Mouse (Mus musculus) kidney, postnatal 0 days (tissue): ENCODE measurements around the gene Eif4a2. TPM values are rescaled to one million over a fixed set of nuclear protein-coding genes. Genes with fewer than 3 reads are reported as not detected.
"Not testable (repeated sequence)": the region's sequence is repeated elsewhere in the genome, so short reads cannot be mapped to it uniquely, and the experiment has no call there.

Experiments
- ATAC-seq: fragments of 200-750 bp; cut with Nextera tagmentation; replicated peaks from 2 replicates; pipeline ENCODE4 v1.8.0; 2017; ENCODE audit warnings: low read depth, moderate number of reproducible peaks, moderate TSS enrichment, moderate library complexity; ENCODE audit not compliant: low FRiP score
- DNase-seq: peaks from one replicate; pipeline ENCODE4 v3.0.0-alpha.2; 2016; ENCODE audit warnings: low spot score
- H3K27ac ChIP-seq: fragments of 300-500 bp; sonication (generic); 2 replicates; pipeline ENCODE4 v1.5.1; 2014; ENCODE audit warnings: mild to moderate bottlenecking
- H3K27me3 ChIP-seq: fragments of 300-500 bp; sonication (generic); 2 replicates; pipeline ENCODE4 v1.6.1; 2014; ENCODE audit warnings: low read length, mixed read lengths; ENCODE audit not compliant: insufficient read depth
- H3K36me3 ChIP-seq: fragments of 300-500 bp; sonication (generic); 2 replicates; pipeline ENCODE4 v1.6.1; 2014; ENCODE audit warnings: low read length, mixed read lengths; ENCODE audit not compliant: insufficient read depth
- H3K4me1 ChIP-seq: fragments of 300-500 bp; sonication (generic); replicated peaks from 2 replicates; pipeline ENCODE4 v1.6.1; 2014; ENCODE audit warnings: antibody characterized with exemption, low read length, mixed read lengths; ENCODE audit not compliant: insufficient read depth
- H3K4me2 ChIP-seq: fragments of 300-500 bp; sonication (generic); 2 replicates; pipeline ENCODE4 v1.6.1; 2014; ENCODE audit warnings: mild to moderate bottlenecking, low read length, moderate library complexity, mixed read lengths
- H3K4me3 ChIP-seq: fragments of 300-500 bp; sonication (generic); replicated peaks from 2 replicates; pipeline ENCODE4 v1.5.1; 2014; ENCODE audit warnings: low read depth, low read length
- H3K9ac ChIP-seq: fragments of 300-500 bp; sonication (generic); 2 replicates; pipeline ENCODE4 v1.6.1; 2014; ENCODE audit warnings: low read depth, low read length
- H3K9me3 ChIP-seq: fragments of 300-500 bp; sonication (generic); replicated peaks from 2 replicates; pipeline ENCODE4 v1.6.1; 2016; ENCODE audit warnings: low read length, inconsistent platforms, mixed read lengths
- CTCF ChIP-seq: IDR thresholded peaks from 2 replicates; pipeline ENCODE4 v1.5.1; 2016; ENCODE audit warnings: antibody characterized with exemption, low read depth, mild to moderate bottlenecking, moderate library complexity
- WGBS: fragments of 180-500 bp; shearing (Covaris S2); extraction: QIAGEN DNeasy Blood & Tissue Kit; methylation state at CpG from one replicate; pipeline ENCODE4 v1.1.7; 2014; 5-methylcytosine and 5-hydroxymethylcytosine counted together
- polyA plus RNA-seq: library from polyadenylated mRNA; unstranded; fragments of >200 nt; fragmentation: Nextera tagmentation; extraction: Ambion mirVana; gene quantifications from 2 replicates; pipeline ENCODE4 v1.2.1, GENCODE M21; 2015

The Eif4a2 gene
- polyA plus RNA-seq, 1 experiment from 2014 or later: 193 TPM

- not testable (repeated sequence) for H3K27ac ChIP-seq, H3K4me3 ChIP-seq, H3K27me3 ChIP-seq, H3K4me1 ChIP-seq, ATAC-seq, H3K9ac ChIP-seq, H3K36me3 ChIP-seq, H3K4me2 ChIP-seq, H3K9me3 ChIP-seq
- TF ChIP-seq CTCF: peak; percentile 68
- DNase-seq: peak; percentile 76
- WGBS: 41% methylated on average over 4 of the region's 4 CpGs
Measured at GRCm38 (mm10) chr16:23087712-23088111, 19.5 kb upstream of the Eif4a2 start.

- not testable (repeated sequence) for H3K4me2 ChIP-seq, H3K27ac ChIP-seq, H3K36me3 ChIP-seq, DNase-seq, H3K4me1 ChIP-seq, H3K9ac ChIP-seq, ATAC-seq, H3K27me3 ChIP-seq, H3K4me3 ChIP-seq, H3K9me3 ChIP-seq
- TF ChIP-seq CTCF: peak; percentile 52
- 82% methylated on average over 1 of the region's 1 CpGs for whole genome bisulfite sequencing
Measured at GRCm38 (mm10) chr16:23088491-23088890, 18.8 kb upstream of the Eif4a2 start.

GRCm38 (mm10) chr16:23091345-23091744 lies 15.9 kb upstream of the Eif4a2 start:
- H3K4me3 ChIP-seq, H3K4me2 ChIP-seq, H3K9me3 ChIP-seq, DNase-seq, H3K9ac ChIP-seq, H3K4me1 ChIP-seq, ATAC-seq, H3K27ac ChIP-seq, H3K36me3 ChIP-seq, H3K27me3 ChIP-seq: not testable (repeated sequence)

GRCm38 (mm10) chr16:23093321-23093953 lies 13.8 kb upstream of the Eif4a2 start:
- 76% methylated on average over 13 of the region's 13 CpGs for WGBS
- no peaks in the 10 kb centered on the region for H3K36me3 ChIP-seq
- no peak overlapping the region for H3K9ac ChIP-seq
- no peak overlapping the region for H3K4me2 ChIP-seq
- H3K4me1 ChIP-seq: no peaks in the 10 kb centered on the region
- ATAC-seq (no peak), DNase-seq (no peak)
- H3K27ac ChIP-seq: no peak overlapping the region
- TF ChIP-seq CTCF: no peak
- no peak overlapping the region for H3K4me3 ChIP-seq
- no peaks in the 10 kb centered on the region for H3K27me3 ChIP-seq
- H3K9me3 ChIP-seq: no peaks in the 10 kb centered on the region

GRCm38 (mm10) chr16:23094136-23094535 lies 13.1 kb upstream of the Eif4a2 start:
- ATAC-seq: no peak
- no peak overlapping the region for H3K4me2 ChIP-seq
- DNase-seq: no peak
- no peak overlapping the region for H3K27ac ChIP-seq
- no peak overlapping the region for H3K4me3 ChIP-seq
- no peaks in the 10 kb centered on the region for H3K36me3 ChIP-seq
- no peaks in the 10 kb centered on the region for H3K4me1 ChIP-seq
- no peak overlapping the region for H3K9ac ChIP-seq
- no peak for TF ChIP-seq CTCF
- H3K9me3 ChIP-seq: no peaks in the 10 kb centered on the region
- WGBS: 94% methylated on average over 6 of the region's 6 CpGs
- no peaks in the 10 kb centered on the region for H3K27me3 ChIP-seq

- not testable (repeated sequence) for H3K27me3 ChIP-seq, H3K4me1 ChIP-seq, H3K4me2 ChIP-seq, DNase-seq, H3K4me3 ChIP-seq, H3K9me3 ChIP-seq, ATAC-seq, H3K36me3 ChIP-seq, H3K9ac ChIP-seq, H3K27ac ChIP-seq
- WGBS: 92% methylated on average over 5 of the region's 5 CpGs
Measured at GRCm38 (mm10) chr16:23095581-23095980, 11.7 kb upstream of the Eif4a2 start.

- not testable (repeated sequence) for H3K36me3 ChIP-seq, H3K4me3 ChIP-seq, H3K27ac ChIP-seq, ATAC-seq, DNase-seq, H3K9me3 ChIP-seq, H3K9ac ChIP-seq, H3K4me1 ChIP-seq, H3K4me2 ChIP-seq, H3K27me3 ChIP-seq
- 86% methylated on average over 1 of the region's 1 CpGs for WGBS
Measured at GRCm38 (mm10) chr16:23096886-23097285, 10.4 kb upstream of the Eif4a2 start.

- not testable (repeated sequence) for H3K9me3 ChIP-seq, H3K4me2 ChIP-seq, H3K36me3 ChIP-seq, H3K27ac ChIP-seq, H3K27me3 ChIP-seq, ATAC-seq, DNase-seq, H3K4me1 ChIP-seq, H3K4me3 ChIP-seq, H3K9ac ChIP-seq
- 82% methylated on average over 8 of the region's 8 CpGs for WGBS
Measured at GRCm38 (mm10) chr16:23097290-23098104, 9.7 kb upstream of the Eif4a2 start.

- ATAC-seq, H3K27ac ChIP-seq, H3K36me3 ChIP-seq, H3K4me1 ChIP-seq, H3K4me3 ChIP-seq, H3K9me3 ChIP-seq, H3K27me3 ChIP-seq, H3K4me2 ChIP-seq, DNase-seq, H3K9ac ChIP-seq: not testable (repeated sequence)
- WGBS: 95% methylated on average over 1 of the region's 1 CpGs
Measured at GRCm38 (mm10) chr16:23098105-23098452, 9.2 kb upstream of the Eif4a2 start.
